Mouse (Mus musculus): ENCODE results near the gene Rab20. TPM values are rescaled to one million over a fixed set of nuclear protein-coding genes. Genes with fewer than 3 reads are reported as not detected.

The Rab20 gene
- polyA plus RNA-seq (2014; fragmentation: Nextera tagmentation; extraction: Ambion mirVana), result 4.6 and 6.2 TPM in 2 replicates

- Histone ChIP-seq H3K27ac (ENCODE audit: low read length) (no peak within 1 kb of the TSS), H3K9me3 (ENCODE audit: control insufficient read depth, low read depth, low read length) (no peaks in the 10 kb centered on the region), H3K36me3 (ENCODE audit: control insufficient read depth, insufficient read depth, low read length) (no peaks in the 10 kb centered on the region), H3K9ac (replicated peaks; ENCODE audit: low read depth, low read length) (peak within 1 kb of the TSS; percentile 25; the same call in 1 of the 2 replicates), H3K27me3 (ENCODE audit: control insufficient read depth, insufficient read depth, low read length) (peaks cover 5% of the 10 kb centered on the region; the same call in 1 of the 2 replicates), H3K4me3 (ENCODE audit: low read depth, low read length) (peak within 1 kb of the TSS; percentile 61), H3K4me2 (replicated peaks; ENCODE audit: low read depth, low read length) (peak within 1 kb of the TSS; percentile 100), H3K4me1 (ENCODE audit: control insufficient read depth, insufficient read depth, low read length) (peaks cover 17% of the 10 kb centered on the region)
- WGBS, result under 1% methylated on average over 69 of the region's 69 CpGs
- peak; percentile 72 for ATAC-seq (ENCODE audit: insufficient number of reproducible peaks, insufficient read depth, low FRiP score, low read depth)
Observed at GRCm38 (mm10) chr8:11477811-11478761, at the start of gene Rab20. Rab20 (minus strand) TSS chr8:11478710.

GRCm38 (mm10) chr8:11523331-11523730 is 44.8 kb upstream of the Rab20 start:
- Histone ChIP-seq H3K4me2 (replicated peaks; ENCODE audit: low read depth, low read length) (no peak overlapping the region), H3K9me3 (ENCODE audit: control insufficient read depth, low read depth, low read length) (no peaks in the 10 kb centered on the region), H3K27ac (ENCODE audit: low read length) (no peak overlapping the region), H3K36me3 (ENCODE audit: control insufficient read depth, insufficient read depth, low read length) (peaks cover 5% of the 10 kb centered on the region), H3K9ac (replicated peaks; ENCODE audit: low read depth, low read length) (no peak overlapping the region), H3K27me3 (ENCODE audit: control insufficient read depth, insufficient read depth, low read length) (no peaks in the 10 kb centered on the region), H3K4me1 (ENCODE audit: control insufficient read depth, insufficient read depth, low read length) (no peaks in the 10 kb centered on the region), H3K4me3 (ENCODE audit: low read depth, low read length) (no peak overlapping the region)
- WGBS, result 91% methylated on average over 3 of the region's 3 CpGs
- no peak for ATAC-seq (ENCODE audit: insufficient number of reproducible peaks, insufficient read depth, low FRiP score, low read depth)

GRCm38 (mm10) chr8:11518676-11519075 is 40.2 kb upstream of the Rab20 start:
- Histone ChIP-seq H3K4me2 (replicated peaks; ENCODE audit: low read depth, low read length) (no peak overlapping the region), H3K27me3 (ENCODE audit: control insufficient read depth, insufficient read depth, low read length) (no peaks in the 10 kb centered on the region), H3K36me3 (ENCODE audit: control insufficient read depth, insufficient read depth, low read length) (peaks cover 39% of the 10 kb centered on the region), H3K9ac (replicated peaks; ENCODE audit: low read depth, low read length) (no peak overlapping the region), H3K27ac (ENCODE audit: low read length) (no peak overlapping the region), H3K4me1 (ENCODE audit: control insufficient read depth, insufficient read depth, low read length) (no peaks in the 10 kb centered on the region), H3K9me3 (ENCODE audit: control insufficient read depth, low read depth, low read length) (no peaks in the 10 kb centered on the region), H3K4me3 (ENCODE audit: low read depth, low read length) (no peak overlapping the region)
- 92% methylated on average over 11 of the region's 11 CpGs for WGBS
- no peak for ATAC-seq (ENCODE audit: insufficient number of reproducible peaks, insufficient read depth, low FRiP score, low read depth)

- 89% methylated on average over 6 of the region's 6 CpGs for WGBS
- Histone ChIP-seq H3K9me3 (ENCODE audit: control insufficient read depth, low read depth, low read length) (no peaks in the 10 kb centered on the region), H3K36me3 (ENCODE audit: control insufficient read depth, insufficient read depth, low read length) (peaks cover 46% of the 10 kb centered on the region), H3K4me1 (ENCODE audit: control insufficient read depth, insufficient read depth, low read length) (no peaks in the 10 kb centered on the region), H3K4me3 (ENCODE audit: low read depth, low read length) (no peak overlapping the region), H3K9ac (replicated peaks; ENCODE audit: low read depth, low read length) (no peak overlapping the region), H3K4me2 (replicated peaks; ENCODE audit: low read depth, low read length) (no peak overlapping the region), H3K27ac (ENCODE audit: low read length) (no peak overlapping the region), H3K27me3 (ENCODE audit: control insufficient read depth, insufficient read depth, low read length) (no peaks in the 10 kb centered on the region)
- ATAC-seq (ENCODE audit: insufficient number of reproducible peaks, insufficient read depth, low FRiP score, low read depth), result no peak
Observed at GRCm38 (mm10) chr8:11518056-11518396, 39.5 kb upstream of the Rab20 start.

GRCm38 (mm10) chr8:11517366-11518055 is 39.0 kb upstream of the Rab20 start:
- Histone ChIP-seq H3K4me2 (replicated peaks; ENCODE audit: low read depth, low read length) (no peak overlapping the region), H3K27ac (ENCODE audit: low read length) (no peak overlapping the region), H3K4me3 (ENCODE audit: low read depth, low read length) (no peak overlapping the region), H3K27me3 (ENCODE audit: control insufficient read depth, insufficient read depth, low read length) (no peaks in the 10 kb centered on the region), H3K9ac (replicated peaks; ENCODE audit: low read depth, low read length) (no peak overlapping the region), H3K36me3 (ENCODE audit: control insufficient read depth, insufficient read depth, low read length) (peaks cover 51% of the 10 kb centered on the region), H3K4me1 (ENCODE audit: control insufficient read depth, insufficient read depth, low read length) (no peaks in the 10 kb centered on the region), H3K9me3 (ENCODE audit: control insufficient read depth, low read depth, low read length) (no peaks in the 10 kb centered on the region)
- 76% methylated on average over 16 of the region's 16 CpGs for WGBS
- ATAC-seq (ENCODE audit: insufficient number of reproducible peaks, insufficient read depth, low FRiP score, low read depth), result no peak

GRCm38 (mm10) chr8:11516292-11516691 is 37.8 kb upstream of the Rab20 start:
- WGBS, result 98% methylated on average over 9 of the region's 9 CpGs
- Histone ChIP-seq H3K9me3 (ENCODE audit: control insufficient read depth, low read depth, low read length) (no peaks in the 10 kb centered on the region), H3K27me3 (ENCODE audit: control insufficient read depth, insufficient read depth, low read length) (no peaks in the 10 kb centered on the region), H3K4me1 (ENCODE audit: control insufficient read depth, insufficient read depth, low read length) (no peaks in the 10 kb centered on the region), H3K4me2 (replicated peaks; ENCODE audit: low read depth, low read length) (no peak overlapping the region), H3K27ac (ENCODE audit: low read length) (no peak overlapping the region), H3K4me3 (ENCODE audit: low read depth, low read length) (no peak overlapping the region), H3K9ac (replicated peaks; ENCODE audit: low read depth, low read length) (no peak overlapping the region), H3K36me3 (ENCODE audit: control insufficient read depth, insufficient read depth, low read length) (peaks cover 59% of the 10 kb centered on the region)
- ATAC-seq (ENCODE audit: insufficient number of reproducible peaks, insufficient read depth, low FRiP score, low read depth), result no peak

- H3K4me3 ChIP-seq (ENCODE audit: low read depth, low read length), result no peak overlapping the region
- no peak overlapping the region for H3K4me2 ChIP-seq (replicated peaks; ENCODE audit: low read depth, low read length)
- WGBS, result 87% methylated on average over 5 of the region's 5 CpGs
- ATAC-seq (ENCODE audit: insufficient number of reproducible peaks, insufficient read depth, low FRiP score, low read depth), result no peak
- no peaks in the 10 kb centered on the region for H3K4me1 ChIP-seq (ENCODE audit: control insufficient read depth, insufficient read depth, low read length)
- H3K9ac ChIP-seq (replicated peaks; ENCODE audit: low read depth, low read length), result no peak overlapping the region
- no peaks in the 10 kb centered on the region for H3K27me3 ChIP-seq (ENCODE audit: control insufficient read depth, insufficient read depth, low read length)
- H3K36me3 ChIP-seq (ENCODE audit: control insufficient read depth, insufficient read depth, low read length), result peaks cover 76% of the 10 kb centered on the region
- no peak overlapping the region for H3K27ac ChIP-seq (ENCODE audit: low read length)
- no peaks in the 10 kb centered on the region for H3K9me3 ChIP-seq (ENCODE audit: control insufficient read depth, low read depth, low read length)
Observed at GRCm38 (mm10) chr8:11513247-11513646, 34.7 kb upstream of the Rab20 start.

- Histone ChIP-seq H3K27ac (ENCODE audit: low read length) (no peak overlapping the region), H3K27me3 (ENCODE audit: control insufficient read depth, insufficient read depth, low read length) (no peaks in the 10 kb centered on the region), H3K4me2 (replicated peaks; ENCODE audit: low read depth, low read length) (no peak overlapping the region), H3K4me1 (ENCODE audit: control insufficient read depth, insufficient read depth, low read length) (no peaks in the 10 kb centered on the region), H3K36me3 (ENCODE audit: control insufficient read depth, insufficient read depth, low read length) (peaks cover 75% of the 10 kb centered on the region), H3K4me3 (ENCODE audit: low read depth, low read length) (no peak overlapping the region), H3K9ac (replicated peaks; ENCODE audit: low read depth, low read length) (no peak overlapping the region), H3K9me3 (ENCODE audit: control insufficient read depth, low read depth, low read length) (no peaks in the 10 kb centered on the region)
- WGBS, result 93% methylated on average over 9 of the region's 9 CpGs
- no peak for ATAC-seq (ENCODE audit: insufficient number of reproducible peaks, insufficient read depth, low FRiP score, low read depth)
Observed at GRCm38 (mm10) chr8:11512711-11513110, 34.2 kb upstream of the Rab20 start.

All from stomach, embryonic 14.5 days (tissue).